ENCODE assay signal across 24 mouse cellular contexts in the genomic region with DNA sequence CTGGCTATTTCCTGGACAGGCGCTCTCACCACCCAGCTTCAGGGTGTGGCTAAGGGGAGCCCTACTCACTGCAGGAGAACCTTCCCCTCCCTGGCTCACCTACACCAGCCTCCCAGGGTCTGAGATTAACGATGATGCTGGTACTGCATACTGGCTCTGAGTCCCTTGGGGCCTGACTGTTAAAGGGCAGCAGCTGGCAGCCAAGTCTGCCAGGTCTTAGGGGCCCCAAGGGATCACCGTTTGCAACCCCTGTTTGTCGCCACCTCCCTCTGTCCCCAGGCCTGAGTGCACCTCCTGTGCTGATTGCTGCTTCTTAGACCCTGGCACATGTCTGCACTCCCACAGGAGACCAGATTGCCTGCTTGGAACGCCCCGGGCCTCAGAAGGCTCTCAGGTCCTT. TPM values are rescaled to one million over a fixed set of nuclear protein-coding genes. Genes with fewer than 3 reads are reported as not detected.
DNase-seq lines count a peak whose midpoint lies in the region; ATAC-seq and TF ChIP-seq lines count a peak whose summit lies in the region.
"Had no signal": no experiment of that assay in that cellular context is flagged by ENCODE, and none has a peak within 500 bp of the region (broad histone marks: within the 10 kb centered on the region; RNA-seq: fewer than 3 reads in every experiment).

No protein-coding gene starts in this region.

- no peak overlapping the region for H3K4me2 ChIP-seq in hindbrain, embryonic 11.5 days (replicated peaks; ENCODE audit: low read depth, low read length)
- H3K4me2 ChIP-seq in embryonic facial prominence, embryonic 15.5 days (replicated peaks) = no peak overlapping the region
- H3K4me2 ChIP-seq in midbrain, postnatal 0 days (ENCODE audit: low read depth, low read length, poor library complexity, severe bottlenecking) = no peak overlapping the region
- H3K4me2 ChIP-seq in kidney, embryonic 14.5 days (replicated peaks; ENCODE audit: low read depth, low read length) = no peak overlapping the region
- H3K4me2 ChIP-seq: heart, embryonic 15.5 days; limb, embryonic 13.5 days; liver, embryonic 13.5 days; lung, embryonic 15.5 days had no signal

- peak; percentile 50 for DNase-seq in cerebellum, adult 11-12 months
- DNase-seq in cerebellum, postnatal 4 days (ENCODE audit: low spot score in 2 of 2) = no peak
- DNase-seq in hindbrain, embryonic 10.5 days (ENCODE audit: low spot score) = no peak
- DNase-seq in hindbrain, embryonic 11.5 days (ENCODE audit: low spot score) = no peak
- peak; percentile 35 for DNase-seq in A20 (ENCODE audit: low read depth, low spot score)
- no peak for DNase-seq in midbrain, postnatal 0 days (ENCODE audit: low spot score)
- DNase-seq: adrenal gland, adult 8-10 months; cerebellum, postnatal 36 days; heart, postnatal 36 days; kidney, adult 11 months; kidney, postnatal 4 days; liver, embryonic 13.5 days; lung, postnatal 36 days; midbrain, embryonic 14.5 days had no signal

- H3K36me3 ChIP-seq in hindbrain, embryonic 10.5 days = no peaks in the 10 kb centered on the region
- H3K36me3 ChIP-seq in hindbrain, embryonic 11.5 days (ENCODE audit: control insufficient read depth, insufficient read depth, low read length) = no peaks in the 10 kb centered on the region
- no peaks in the 10 kb centered on the region for H3K36me3 ChIP-seq in embryonic facial prominence, embryonic 15.5 days
- no peaks in the 10 kb centered on the region; the same call in 1 of the 2 replicates for H3K36me3 ChIP-seq in midbrain, postnatal 0 days (ENCODE audit: insufficient read depth, low read length)
- H3K36me3 ChIP-seq in kidney, embryonic 14.5 days (ENCODE audit: control insufficient read depth, insufficient read depth, low read length) = no peaks in the 10 kb centered on the region
- H3K36me3 ChIP-seq: forebrain, embryonic 10.5 days; G1E; heart, embryonic 15.5 days; limb, embryonic 13.5 days; liver, embryonic 13.5 days; lung, embryonic 15.5 days had no signal

- H3K27ac ChIP-seq in hindbrain, embryonic 10.5 days = peak overlapping the region; percentile 29
- H3K27ac ChIP-seq in hindbrain, embryonic 11.5 days (ENCODE audit: low read depth, low read length) = no peak overlapping the region
- no peak overlapping the region for H3K27ac ChIP-seq in embryonic facial prominence, embryonic 15.5 days (replicated peaks)
- H3K27ac ChIP-seq in midbrain, postnatal 0 days (ENCODE audit: low read depth, low read length) = no peak overlapping the region
- no peak overlapping the region for H3K27ac ChIP-seq in kidney, embryonic 14.5 days (ENCODE audit: low read depth, low read length)
- H3K27ac ChIP-seq: forebrain, embryonic 10.5 days; heart, embryonic 15.5 days; limb, embryonic 13.5 days; liver, embryonic 13.5 days; lung, embryonic 15.5 days had no signal

- peaks cover 95% of the 10 kb centered on the region for H3K27me3 ChIP-seq in hindbrain, embryonic 10.5 days (ENCODE audit: insufficient read depth, poor library complexity, severe bottlenecking)
- H3K27me3 ChIP-seq in hindbrain, embryonic 11.5 days (ENCODE audit: control insufficient read depth, insufficient read depth, low read length) = peaks cover 7% of the 10 kb centered on the region; the same call in 1 of the 2 replicates
- H3K27me3 ChIP-seq in embryonic facial prominence, embryonic 15.5 days = peaks cover 20% of the 10 kb centered on the region; the same call in 1 of the 2 replicates
- H3K27me3 ChIP-seq in midbrain, postnatal 0 days (ENCODE audit: insufficient read depth, low read length) = no peaks in the 10 kb centered on the region
- H3K27me3 ChIP-seq in kidney, embryonic 14.5 days (ENCODE audit: control insufficient read depth, insufficient read depth, low read length) = peaks cover 5% of the 10 kb centered on the region; the same call in 1 of the 2 replicates

- H3K9me3 ChIP-seq in hindbrain, embryonic 10.5 days = no peaks in the 10 kb centered on the region
- H3K9me3 ChIP-seq in hindbrain, embryonic 11.5 days (ENCODE audit: control insufficient read depth, low read length) = no peaks in the 10 kb centered on the region
- no peaks in the 10 kb centered on the region for H3K9me3 ChIP-seq in embryonic facial prominence, embryonic 15.5 days (replicated peaks)
- H3K9me3 ChIP-seq in midbrain, postnatal 0 days (ENCODE audit: low read length) = no peaks in the 10 kb centered on the region
- H3K9me3 ChIP-seq in kidney, embryonic 14.5 days (ENCODE audit: control insufficient read depth, low read length) = no peaks in the 10 kb centered on the region
- H3K9me3 ChIP-seq: forebrain, embryonic 10.5 days; G1E; heart, embryonic 15.5 days; limb, embryonic 13.5 days; liver, embryonic 13.5 days; lung, embryonic 15.5 days had no signal

- TF ChIP-seq CTCF in midbrain, postnatal 0 days (IDR thresholded peaks at IDR 0.05) = no peak

- 59% methylated on average over 6 of the region's 6 CpGs for WGBS in hindbrain, embryonic 10.5 days
- WGBS in hindbrain, embryonic 11.5 days = 45% methylated on average over 6 of the region's 6 CpGs
- 50% methylated on average over 6 of the region's 6 CpGs for WGBS in embryonic facial prominence, embryonic 15.5 days
- 46% methylated on average over 6 of the region's 6 CpGs for WGBS in midbrain, postnatal 0 days
- WGBS in kidney, embryonic 14.5 days = 50% methylated on average over 6 of the region's 6 CpGs

- H3K9ac ChIP-seq in hindbrain, embryonic 11.5 days (ENCODE audit: low read depth, low read length) = no peak overlapping the region
- H3K9ac ChIP-seq in embryonic facial prominence, embryonic 15.5 days = no peak overlapping the region
- H3K9ac ChIP-seq in midbrain, postnatal 0 days (replicated peaks; ENCODE audit: low read length, poor library complexity, severe bottlenecking) = no peak overlapping the region; the same call in 1 of the 2 replicates
- H3K9ac ChIP-seq in kidney, embryonic 14.5 days (ENCODE audit: low read depth, low read length) = no peak overlapping the region
- H3K9ac ChIP-seq: heart, embryonic 15.5 days; limb, embryonic 13.5 days; liver, embryonic 13.5 days; lung, embryonic 15.5 days had no signal

- H3K4me3 ChIP-seq in hindbrain, embryonic 10.5 days = no peak overlapping the region
- H3K4me3 ChIP-seq in hindbrain, embryonic 11.5 days (ENCODE audit: low read depth, low read length) = no peak overlapping the region
- H3K4me3 ChIP-seq in embryonic facial prominence, embryonic 15.5 days (replicated peaks) = no peak overlapping the region
- H3K4me3 ChIP-seq in midbrain, postnatal 0 days (ENCODE audit: low read depth, low read length) = no peak overlapping the region
- no peak overlapping the region for H3K4me3 ChIP-seq in kidney, embryonic 14.5 days (ENCODE audit: low read length)
- H3K4me3 ChIP-seq: forebrain, embryonic 10.5 days; heart, embryonic 15.5 days; limb, embryonic 13.5 days; liver, embryonic 13.5 days; lung, embryonic 15.5 days had no signal

- peaks cover 47% of the 10 kb centered on the region for H3K4me1 ChIP-seq in hindbrain, embryonic 10.5 days (replicated peaks)
- no peaks in the 10 kb centered on the region for H3K4me1 ChIP-seq in hindbrain, embryonic 11.5 days (replicated peaks; ENCODE audit: control insufficient read depth, insufficient read depth, low read length)
- peaks cover 5% of the 10 kb centered on the region for H3K4me1 ChIP-seq in embryonic facial prominence, embryonic 15.5 days
- H3K4me1 ChIP-seq in midbrain, postnatal 0 days (ENCODE audit: insufficient read depth, low read length) = peaks cover 22% of the 10 kb centered on the region
- peaks cover 8% of the 10 kb centered on the region for H3K4me1 ChIP-seq in kidney, embryonic 14.5 days (ENCODE audit: control insufficient read depth, insufficient read depth, low read length)
- H3K4me1 ChIP-seq: liver, embryonic 13.5 days; lung, embryonic 15.5 days had no signal

- no peak for ATAC-seq in hindbrain, embryonic 11.5 days (ENCODE audit: low FRiP score)
- peak; percentile 31; the same call in 1 of the 2 replicates for ATAC-seq in embryonic facial prominence, embryonic 15.5 days (ENCODE audit: insufficient number of reproducible peaks, low FRiP score, low TSS enrichment, low read depth)
- no peak for ATAC-seq in midbrain, postnatal 0 days (ENCODE audit: low FRiP score)
- ATAC-seq in kidney, embryonic 14.5 days (ENCODE audit: low FRiP score, low TSS enrichment) = no peak

RNA-seq across cellular contexts. Expression of a gene that starts 7.3 kb away (rescaled TPM):
- 1.7 and 5.8 TPM in 2 replicates for polyA plus RNA-seq in hindbrain, embryonic 10.5 days (2016; fragmentation: Nextera tagmentation; extraction: Ambion mirVana)
- 4.6 and 5.0 TPM in 2 replicates for polyA plus RNA-seq in hindbrain, embryonic 11.5 days (2014; fragmentation: Nextera tagmentation; extraction: Ambion mirVana)
- 6.2 and 7.7 TPM in 2 replicates for polyA plus RNA-seq in embryonic facial prominence, embryonic 15.5 days (2015; fragmentation: Nextera tagmentation; extraction: Ambion mirVana)
- 240 and 242 TPM in 2 replicates for total RNA-seq in midbrain, postnatal 0 days (2014; rRNA removed)
- polyA plus RNA-seq in midbrain, postnatal 0 days (2015; fragmentation: Nextera tagmentation; extraction: Ambion mirVana) = 63.0 and 67.9 TPM in 2 replicates
- polyA plus RNA-seq in kidney, embryonic 14.5 days (2014; fragmentation: Nextera tagmentation; extraction: Ambion mirVana) = 7.3 and 10.1 TPM in 2 replicates

RNA-seq across cellular contexts. Expression of a gene that starts 45.2 kb away (rescaled TPM):
- polyA plus RNA-seq in hindbrain, embryonic 10.5 days (2016; fragmentation: Nextera tagmentation; extraction: Ambion mirVana) = 0.06 and 0.10 TPM in 2 replicates
- polyA plus RNA-seq in hindbrain, embryonic 11.5 days (2014; fragmentation: Nextera tagmentation; extraction: Ambion mirVana) = 0.13 TPM in 1 of 2 replicates, not detected in the other
- 0.72 and 1.3 TPM in 2 replicates for polyA plus RNA-seq in embryonic facial prominence, embryonic 15.5 days (2015; fragmentation: Nextera tagmentation; extraction: Ambion mirVana)
- 0.27 and 1.4 TPM in 2 replicates for total RNA-seq in midbrain, postnatal 0 days (2014; rRNA removed)
- polyA plus RNA-seq in midbrain, postnatal 0 days (2015; fragmentation: Nextera tagmentation; extraction: Ambion mirVana) = 0.31 and 0.37 TPM in 2 replicates
- 0.19 and 0.37 TPM in 2 replicates for polyA plus RNA-seq in kidney, embryonic 14.5 days (2014; fragmentation: Nextera tagmentation; extraction: Ambion mirVana)
- polyA plus RNA-seq: forebrain, embryonic 10.5 days; neural tube, embryonic 14.5 days had no signal

RNA-seq across cellular contexts. Expression of a gene that starts 55.8 kb away (rescaled TPM):
- polyA plus RNA-seq in hindbrain, embryonic 10.5 days (2016; fragmentation: Nextera tagmentation; extraction: Ambion mirVana) = 0.13 and 0.15 TPM in 2 replicates
- not detected in 2 replicates for polyA plus RNA-seq in hindbrain, embryonic 11.5 days (2014; fragmentation: Nextera tagmentation; extraction: Ambion mirVana)
- polyA plus RNA-seq in embryonic facial prominence, embryonic 15.5 days (2015; fragmentation: Nextera tagmentation; extraction: Ambion mirVana) = 1.2 and 1.3 TPM in 2 replicates
- total RNA-seq in midbrain, postnatal 0 days (2014; rRNA removed) = 18.1 and 24.7 TPM in 2 replicates
- 8.2 and 9.9 TPM in 2 replicates for polyA plus RNA-seq in midbrain, postnatal 0 days (2015; fragmentation: Nextera tagmentation; extraction: Ambion mirVana)
- 0.23 and 0.31 TPM in 2 replicates for polyA plus RNA-seq in kidney, embryonic 14.5 days (2014; fragmentation: Nextera tagmentation; extraction: Ambion mirVana)
- total RNA-seq: gastrocnemius, adult 8-10 months; heart, postnatal 36 days; megakaryocyte-erythroid progenitor cell, adult 5-6 weeks had no signal

Comparison
In these comparisons a context has a peak if more than half of its experiments do, and no peak if none do; other contexts are left out.
1. DNase-seq: peak in cerebellum, adult 11-12 months (single experiment) and A20 (single experiment); none in cerebellum, postnatal 4 days (0 of 2), hindbrain, embryonic 10.5 days (single experiment), hindbrain, embryonic 11.5 days (single experiment) and midbrain, postnatal 0 days (single experiment).